Mouse (Mus musculus) effector memory CD4-positive, alpha-beta T cell, adult 5 months (primary cell): ENCODE data around the gene Lin7c. TPM values are rescaled to one million over a fixed set of nuclear protein-coding genes. Genes with fewer than 3 reads are reported as not detected.

Experiments
- polyA plus RNA-seq: library from polyadenylated mRNA; unstranded; fragments of 100-300 nt; shearing (Covaris generic); gene quantifications from one replicate; pipeline ENCODE4 v1.2.1, GENCODE M21; 2017

Lin7c gene
- polyA plus RNA-seq, result 76.4 TPM

DNA sequence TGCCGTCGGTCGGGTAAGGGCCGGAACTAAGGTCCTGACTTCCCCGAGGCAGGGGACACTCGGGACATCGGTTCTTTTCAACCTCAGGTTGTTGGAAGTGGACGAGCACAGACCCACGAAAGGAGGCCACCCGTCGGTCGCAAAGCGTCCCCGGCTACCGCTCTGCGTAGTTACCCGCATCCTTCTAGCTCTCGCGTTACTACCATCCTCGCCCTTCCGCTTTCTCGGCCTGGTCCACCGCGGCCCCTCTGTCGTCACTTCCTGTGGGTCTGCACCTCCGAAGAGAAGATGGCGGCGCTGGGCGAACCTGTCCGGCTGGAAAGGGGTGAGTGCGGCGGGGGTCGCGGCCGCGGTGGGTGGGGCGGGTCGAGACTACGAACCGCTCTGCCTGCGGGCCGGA lies at the start of gene Lin7c:
Lin7c (plus strand) TSS at position 257 of the 400 bp plus-strand sequence.

DNA sequence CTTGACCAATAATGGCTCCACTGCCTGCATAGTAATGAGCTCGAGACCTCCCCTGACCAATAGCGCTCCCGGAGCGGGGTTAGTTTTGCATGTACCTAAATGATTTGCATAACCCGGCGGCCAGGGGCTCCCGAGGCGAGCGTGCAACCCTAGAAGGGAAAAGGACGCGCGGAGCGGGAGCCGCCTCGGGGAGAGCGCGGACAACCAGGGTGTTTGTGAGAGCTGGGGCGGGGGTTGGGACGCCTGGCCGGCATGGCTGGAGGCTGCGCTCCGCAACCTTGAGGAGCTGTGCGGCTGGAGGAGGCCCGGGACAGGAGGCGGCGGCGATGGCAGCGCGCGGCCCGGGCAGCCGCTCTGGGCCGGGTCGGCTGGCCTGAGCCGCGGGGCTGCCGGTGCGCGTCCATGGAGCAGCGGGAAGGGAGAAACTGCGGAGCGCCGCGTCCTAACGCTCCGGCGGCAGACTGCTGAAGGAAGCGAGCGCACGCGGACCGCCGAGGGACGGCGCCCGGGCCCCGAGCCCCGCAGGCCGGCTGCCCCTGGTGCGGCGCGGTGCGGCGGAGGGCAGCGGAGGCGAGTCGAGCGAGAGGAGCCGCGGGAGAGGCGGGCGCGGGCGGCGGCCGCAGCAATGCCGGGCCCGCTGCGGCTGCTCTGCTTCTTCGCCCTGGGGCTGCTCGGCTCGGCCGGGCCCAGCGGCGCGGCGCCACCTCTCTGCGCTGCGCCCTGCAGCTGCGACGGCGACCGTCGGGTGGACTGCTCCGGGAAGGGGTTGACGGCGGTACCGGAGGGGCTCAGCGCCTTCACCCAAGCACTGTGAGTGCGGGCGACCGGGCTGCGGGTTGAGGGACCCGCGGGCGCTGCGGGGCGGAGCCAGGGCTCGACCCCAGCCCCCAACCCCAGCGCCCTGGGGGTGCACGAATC lies 27.1 kb downstream of the Lin7c start, which contains the start of gene Lgr4:
Lgr4 (plus strand) TSS at position 152 of the 918 bp plus-strand sequence.

Other genes with a start within 250 kb of the Lin7c start
- gene Bdnf, start 216.2 kb upstream of the Lin7c start, polyA plus RNA-seq, result not detected
- gene Lgr4, start 26.8 kb downstream of the Lin7c start, polyA plus RNA-seq, result 1.1 TPM
- gene Ccdc34, start 127.0 kb downstream of the Lin7c start, polyA plus RNA-seq, result 2.6 TPM